Mouse (Mus musculus) mesoderm, embryonic 11.5 days (tissue): ENCODE measurements at regions not wholly inside any gene's neighbourhood (a gene's known extent, or its start where the extent isn't known, plus 50 kb on each side); places are given as distances from the start of the nearest gene placed in this dataset.
A peak's percentile ranks its signal among the peaks of the same experiment; 100 is the strongest.

Experiments used
- DNase-seq: peaks from one replicate; pipeline ENCODE4 v3.0.0-alpha.2; 2012; ENCODE audit warnings: low read depth, low spot score

DNA sequence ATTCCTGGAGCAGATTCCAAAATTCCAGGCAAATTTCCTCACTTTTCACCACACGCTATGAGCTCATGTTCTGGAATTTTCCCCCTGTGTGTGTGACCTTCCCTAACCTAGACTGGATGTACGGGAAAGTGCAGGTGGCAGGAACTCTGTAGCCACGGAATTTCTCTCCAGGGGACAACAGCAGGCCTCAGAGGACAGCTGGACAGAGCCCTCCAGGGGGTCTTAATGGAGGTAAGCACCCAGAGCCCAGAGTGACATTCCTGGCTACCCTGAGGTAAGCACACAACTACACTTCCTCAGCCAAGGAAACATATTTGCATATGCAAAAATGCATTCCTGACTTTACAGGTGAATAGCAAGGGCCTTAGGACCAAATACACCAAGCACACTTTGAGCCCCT is 135.8 kb downstream of the Fam43a start:
- no peak for DNase-seq

DNA sequence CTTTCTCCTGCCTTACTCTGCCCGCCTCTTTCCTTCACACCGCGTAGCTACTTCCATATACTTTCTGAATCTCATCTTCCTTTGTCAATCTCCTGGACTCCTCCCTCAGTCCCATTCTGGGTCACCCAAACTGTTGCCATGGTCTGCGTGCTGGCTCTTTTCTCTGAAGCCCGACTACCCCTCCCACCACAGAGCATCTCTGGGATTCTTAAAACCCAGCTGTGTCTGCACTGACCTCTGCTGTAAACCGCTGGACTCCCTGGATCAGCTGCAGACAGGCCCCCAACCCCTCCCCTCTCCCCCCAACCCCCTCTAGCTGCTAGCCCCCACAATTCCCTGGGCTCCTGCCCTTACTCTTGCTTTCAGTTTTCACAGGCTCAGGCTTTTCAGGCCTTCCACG is 136.4 kb downstream of the Fam43a start:
- DNase-seq: no peak

DNA sequence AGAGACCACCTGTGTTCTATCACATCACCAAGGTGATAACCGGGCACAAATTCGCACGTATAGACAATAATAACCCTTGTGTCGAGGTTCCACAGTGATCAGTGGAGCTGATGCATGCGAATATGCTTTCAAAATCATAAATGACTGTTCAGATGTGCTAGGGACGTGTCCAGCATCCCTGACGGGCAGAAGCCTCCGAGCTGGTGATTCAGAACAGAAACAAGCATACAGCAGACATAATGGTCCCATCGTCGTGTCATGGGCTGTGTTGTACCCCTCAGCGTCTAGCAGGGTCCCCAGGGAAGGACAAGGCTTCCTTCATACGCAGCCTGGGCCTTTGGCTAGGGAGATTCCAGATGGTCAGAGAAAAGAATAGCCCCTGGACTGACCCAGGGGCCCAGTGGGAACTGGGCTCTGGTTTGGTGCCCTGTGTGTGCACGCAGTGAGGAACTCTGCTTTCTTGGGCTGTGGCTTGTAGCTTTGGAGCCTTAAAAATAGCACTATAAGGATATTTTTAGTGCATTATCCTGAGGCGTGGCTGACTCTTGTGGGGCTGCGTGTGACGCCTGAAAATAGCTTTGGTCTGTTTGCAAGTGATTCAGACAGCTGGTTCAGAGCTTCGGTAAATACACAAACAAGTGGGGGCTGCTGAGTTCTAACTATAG is 137.3 kb downstream of the Fam43a start:
- no peak for DNase-seq

DNA sequence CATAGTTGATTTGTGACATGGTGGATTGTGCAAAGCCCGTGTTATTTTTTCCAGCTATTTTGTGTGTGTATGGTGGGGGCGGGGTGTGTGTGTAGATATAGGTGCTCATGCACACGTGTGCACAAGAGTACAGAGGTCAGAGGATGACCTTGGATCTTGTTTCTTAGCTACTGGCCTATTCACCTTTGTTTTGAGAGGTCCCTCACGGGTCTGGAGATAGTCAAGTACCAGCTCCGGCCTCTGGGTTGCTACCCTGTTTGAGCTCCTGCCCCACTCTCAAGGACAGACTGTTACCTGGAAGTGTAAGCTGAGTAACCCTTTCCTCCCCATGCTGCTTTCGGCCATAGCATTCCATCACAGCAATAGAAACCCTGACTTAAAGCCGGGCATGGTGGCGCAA is 138.0 kb downstream of the Fam43a start:
- DNase-seq: no peak

DNA sequence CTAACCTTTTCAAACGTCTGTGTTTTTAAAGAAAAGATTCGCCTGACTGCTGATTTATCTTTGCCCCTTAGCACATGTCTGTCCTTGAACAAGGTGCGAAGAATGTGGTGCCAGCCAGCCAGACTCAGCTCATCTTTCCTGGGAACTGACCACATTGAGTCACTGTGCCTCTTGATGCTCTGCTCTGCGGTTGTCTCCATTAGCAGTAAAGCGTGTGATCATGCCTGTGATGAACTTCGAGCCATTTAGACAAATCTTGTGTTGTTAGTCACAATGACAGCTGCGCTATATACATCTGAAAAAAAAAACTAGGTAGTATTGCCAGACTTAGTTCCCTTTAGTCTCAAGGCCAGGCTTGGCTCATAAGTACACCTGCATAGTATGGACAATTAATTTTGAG is 140.1 kb downstream of the Fam43a start:
- no peak for DNase-seq

DNA sequence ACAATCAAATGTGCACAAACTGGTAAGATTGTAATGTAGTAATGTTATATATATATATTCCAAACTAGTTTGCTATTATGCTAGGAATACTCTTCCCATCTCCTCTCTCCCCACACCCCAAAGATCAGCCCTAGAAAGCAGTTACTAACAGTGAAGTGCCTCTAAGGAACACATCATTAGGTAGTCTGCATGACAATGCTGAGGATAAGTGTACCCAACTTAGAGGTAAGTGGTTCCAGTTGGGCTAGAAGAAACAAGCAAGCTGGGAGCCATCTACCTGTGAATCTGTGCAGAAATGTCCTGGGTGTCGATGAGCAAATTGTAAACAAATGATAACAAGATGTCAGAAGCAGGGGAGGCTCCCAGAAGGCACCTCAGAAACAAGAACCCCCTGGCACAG is 141.7 kb downstream of the Fam43a start:
- DNase-seq: no peak

DNA sequence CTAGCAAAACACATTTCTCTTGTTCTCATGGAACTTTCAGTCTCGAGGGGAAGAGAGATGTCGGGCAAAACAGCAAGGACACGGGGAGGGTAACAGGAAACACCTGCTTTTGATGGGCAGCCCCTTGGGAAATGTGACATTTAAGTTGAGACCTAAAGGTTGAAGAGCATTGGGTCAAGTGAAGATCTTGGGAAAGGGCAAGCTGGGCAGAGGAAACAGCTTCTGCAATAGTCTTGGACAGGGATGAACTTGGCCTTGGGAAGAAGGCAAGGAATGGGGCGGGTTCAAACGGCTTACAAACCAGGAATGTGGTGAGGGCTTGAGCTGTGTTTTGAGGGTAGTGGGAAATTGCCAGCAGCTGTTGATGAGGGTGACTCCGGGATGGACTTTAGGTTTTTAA is 143.0 kb downstream of the Fam43a start:
- DNase-seq: no peak

DNA sequence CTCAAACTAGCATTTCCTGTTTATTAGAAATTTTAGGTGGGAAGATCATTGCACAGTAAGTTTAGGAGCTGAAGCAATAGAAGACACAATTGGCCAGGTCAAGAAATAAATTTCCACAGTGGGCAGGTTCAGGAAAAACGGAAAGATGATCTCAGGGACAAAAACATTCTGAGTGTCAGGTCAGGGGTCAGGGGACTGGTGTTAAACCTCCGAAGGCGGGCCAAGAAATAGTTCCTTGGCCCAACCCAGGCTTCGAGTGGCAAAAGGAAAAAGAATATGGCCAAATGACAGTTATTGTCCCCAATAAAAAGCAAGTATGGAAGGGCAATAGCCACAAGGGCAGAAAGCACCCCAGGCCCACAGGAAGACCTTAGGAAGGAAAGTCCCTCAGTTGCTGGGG is 144.0 kb downstream of the Fam43a start:
- no peak for DNase-seq

DNA sequence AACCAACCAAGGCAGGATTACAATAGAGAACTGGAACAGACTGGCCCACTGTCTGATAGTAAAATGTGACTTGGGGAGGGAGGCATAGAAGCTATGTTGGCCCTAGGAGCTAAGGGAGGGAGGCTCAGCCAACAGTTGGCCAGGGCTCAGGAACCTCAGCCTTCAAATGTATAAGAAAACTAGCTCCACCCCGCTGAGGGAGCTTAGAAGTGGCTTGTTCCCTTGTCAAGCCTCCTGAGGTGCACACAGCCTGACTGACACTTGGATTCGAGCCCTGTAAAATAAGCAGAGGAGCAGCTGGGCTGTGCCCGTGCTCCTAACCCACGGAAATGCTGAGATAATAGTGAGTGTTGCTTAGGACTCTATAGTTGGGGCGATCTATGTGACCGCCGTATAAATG is 144.7 kb downstream of the Fam43a start:
- no peak for DNase-seq

DNA sequence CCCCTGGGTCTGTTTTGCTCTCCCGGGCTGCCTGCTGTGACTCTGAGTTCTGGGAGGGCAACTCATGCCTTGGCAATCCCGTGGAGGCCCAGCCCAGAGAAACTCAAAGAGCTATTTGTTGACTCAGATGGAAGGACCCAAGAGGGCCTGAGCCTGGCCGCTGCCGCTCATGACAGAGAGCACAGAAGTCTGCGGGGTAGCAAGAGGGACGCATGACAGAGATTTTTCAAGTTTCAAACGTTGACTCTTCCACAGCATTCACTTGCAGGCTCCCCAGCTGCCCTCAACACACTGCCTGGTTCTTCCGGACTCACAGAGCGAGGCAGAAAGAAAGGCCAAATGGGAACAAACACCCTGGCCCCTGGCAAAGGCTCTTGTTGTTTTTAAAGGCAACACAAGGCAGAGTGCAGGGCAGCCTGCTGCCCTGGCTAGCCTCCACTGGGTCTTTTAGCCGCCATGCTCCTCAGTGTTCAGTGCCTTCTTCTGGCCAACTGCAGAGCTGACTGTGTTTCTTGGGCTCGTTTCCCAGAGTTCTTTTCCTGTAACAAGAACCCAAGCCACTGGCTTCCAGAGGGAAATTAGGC is 146.2 kb downstream of the Fam43a start:
- peak; percentile 54 for DNase-seq

DNA sequence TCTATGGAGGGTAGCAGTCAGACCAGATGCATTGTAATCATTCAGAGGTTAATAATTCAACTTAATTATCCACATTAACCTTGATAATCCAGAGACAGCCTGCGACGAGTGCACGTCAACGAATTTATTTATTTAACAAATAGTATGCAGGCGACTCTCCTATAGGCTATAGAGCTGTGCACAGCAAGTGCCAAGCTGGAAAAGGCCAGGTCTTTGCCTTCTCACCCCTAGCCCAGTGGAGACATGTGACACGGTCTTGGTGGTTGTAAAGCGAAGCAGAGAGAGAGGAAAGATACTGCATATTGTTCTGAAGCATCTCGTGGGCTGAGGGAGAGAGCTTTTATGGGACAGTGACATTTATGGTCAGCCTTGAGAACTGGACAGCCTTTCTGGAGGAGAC is 146.7 kb downstream of the Fam43a start:
- DNase-seq: no peak

DNA sequence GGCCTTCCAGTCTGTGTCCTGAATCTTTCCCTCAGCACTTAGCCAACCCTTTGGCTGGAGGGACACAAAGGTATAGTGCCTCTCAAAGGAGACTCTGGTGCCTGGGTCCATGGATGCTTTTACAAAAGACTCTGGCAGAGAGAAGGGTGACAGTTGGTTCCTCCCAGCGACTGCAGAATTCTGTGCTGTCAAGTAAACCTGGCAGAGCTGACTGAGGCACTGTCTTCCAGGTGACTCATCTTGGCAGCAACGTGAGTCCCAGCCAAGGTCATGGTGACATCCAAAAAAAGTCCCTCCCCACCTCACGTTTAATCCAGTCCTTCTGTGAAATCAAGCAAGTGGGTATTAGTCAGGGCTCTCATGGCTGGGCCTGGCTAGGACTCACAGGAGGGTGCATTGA is 150.3 kb downstream of the Fam43a start:
- no peak for DNase-seq

DNA sequence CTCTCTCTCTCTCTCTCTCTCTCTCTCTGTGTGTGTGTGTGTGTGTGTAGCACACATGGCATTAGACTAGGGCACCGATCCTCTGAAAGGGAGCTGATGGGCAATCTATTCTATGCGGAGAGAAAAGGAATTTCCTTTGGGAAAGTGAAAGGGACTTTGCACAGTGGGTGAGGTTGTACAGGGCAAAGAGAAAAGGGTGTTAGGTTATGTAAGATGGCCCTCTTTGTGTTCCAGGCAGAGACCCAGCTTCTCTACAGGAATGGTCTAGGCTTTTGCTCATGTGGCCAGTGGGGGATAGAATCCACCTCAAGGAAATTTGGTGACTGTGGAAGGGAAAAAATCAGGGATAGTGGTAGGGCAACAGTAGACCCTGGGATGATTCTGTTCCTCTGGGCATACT is 156.2 kb downstream of the Fam43a start:
- DNase-seq: no peak

DNA sequence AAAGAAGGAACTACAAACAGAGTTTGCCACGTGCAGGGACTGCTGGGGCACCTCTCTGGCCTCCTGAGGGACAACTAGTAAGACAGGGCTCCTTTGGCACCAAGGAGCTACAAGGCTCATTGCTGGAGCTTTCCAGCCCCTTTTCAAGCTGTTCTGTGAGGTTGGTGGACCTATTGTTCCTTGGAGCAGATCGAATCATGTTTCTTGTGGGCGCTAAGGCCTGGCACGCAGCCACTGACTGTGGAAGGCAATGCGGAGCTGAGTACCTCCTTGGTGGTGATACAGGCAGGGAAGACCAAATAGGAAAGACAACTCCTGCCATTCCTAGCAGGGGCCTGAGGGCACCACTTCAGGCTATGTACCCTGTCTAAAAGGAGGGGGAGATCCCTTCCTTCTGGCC is 157.2 kb downstream of the Fam43a start:
- DNase-seq: no peak

DNA sequence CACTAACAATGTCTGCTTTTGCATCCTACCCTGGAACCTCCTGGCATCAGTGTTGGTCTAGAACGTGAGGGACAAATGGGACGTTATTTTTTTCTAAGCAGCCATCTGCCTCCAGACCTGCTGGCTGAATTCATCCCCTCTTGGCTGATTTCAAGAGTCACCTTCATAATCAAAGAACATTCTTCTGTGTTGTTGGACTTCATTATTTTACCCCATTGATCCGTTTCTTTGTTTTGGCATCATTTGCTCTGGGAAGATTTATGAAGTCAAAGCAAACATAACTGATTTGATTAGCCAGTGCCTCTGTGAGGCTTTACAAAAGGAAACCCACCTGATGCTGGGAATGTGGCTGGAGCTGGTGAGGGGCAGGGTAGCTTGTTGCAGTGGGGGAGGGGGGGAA is 158.0 kb downstream of the Fam43a start:
- DNase-seq: no peak

DNA sequence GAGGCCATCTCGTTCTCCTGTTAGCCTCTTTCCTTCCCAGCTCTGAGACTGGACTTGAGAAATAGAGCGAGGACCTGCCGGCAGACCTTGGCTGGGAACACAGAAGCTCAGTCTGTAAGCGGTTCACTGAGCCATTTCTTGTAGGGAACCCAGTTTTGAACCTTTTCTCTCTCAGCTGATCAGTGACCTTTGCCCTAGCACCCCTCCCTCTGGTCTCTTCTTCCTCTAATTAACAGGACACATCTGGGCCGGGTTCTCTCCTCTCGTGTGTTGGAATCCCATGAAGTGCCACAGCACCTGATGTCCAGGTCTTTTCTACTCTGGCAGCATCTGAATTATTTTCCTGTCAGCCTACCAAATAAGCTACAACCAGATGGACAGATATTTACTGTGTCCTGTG is 158.5 kb downstream of the Fam43a start:
- DNase-seq: no peak

DNA sequence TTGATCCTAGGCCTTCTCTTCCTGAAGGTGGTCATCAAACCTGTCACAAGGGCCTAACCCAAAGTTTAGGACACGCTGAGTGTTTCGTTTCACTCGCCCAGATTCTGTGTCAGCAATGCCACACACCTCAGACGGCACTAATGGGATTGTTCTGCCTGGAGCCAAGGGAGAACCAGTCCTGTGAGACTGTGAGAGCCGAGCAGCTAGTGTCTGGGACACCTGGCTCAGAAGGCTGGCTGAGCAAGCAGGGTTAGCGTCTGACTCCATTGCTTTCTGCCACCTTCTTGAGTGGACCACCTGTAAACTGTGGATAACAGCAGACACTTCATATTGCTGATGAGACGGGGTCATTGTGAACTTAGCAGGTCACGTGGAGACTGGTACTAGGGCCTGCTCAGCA is 160.0 kb downstream of the Fam43a start:
- no peak for DNase-seq

DNA sequence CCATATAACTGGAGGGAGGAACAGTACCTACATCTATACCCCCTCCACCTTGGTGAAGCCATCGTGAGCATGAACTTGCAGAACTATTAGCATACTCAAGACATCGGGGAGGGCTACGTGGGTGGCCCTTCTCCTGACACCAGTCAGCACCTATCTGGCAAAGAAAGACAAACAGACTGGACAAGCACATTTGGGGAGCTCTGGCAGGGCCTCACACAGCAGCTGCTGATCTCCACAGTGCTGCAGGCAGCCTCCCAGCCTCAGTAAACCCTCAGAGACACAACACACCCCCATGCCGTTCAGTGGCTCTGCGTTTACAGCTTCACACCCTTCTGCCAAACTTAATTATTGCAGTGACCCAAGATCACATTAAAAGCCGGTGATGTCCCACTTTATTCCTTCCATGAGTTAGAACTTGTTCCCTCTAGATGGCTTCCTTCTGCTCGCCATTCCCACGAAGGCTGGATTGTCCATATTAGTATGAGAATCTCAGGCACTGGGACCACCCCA is 161.7 kb downstream of the Fam43a start:
- no peak for DNase-seq

DNA sequence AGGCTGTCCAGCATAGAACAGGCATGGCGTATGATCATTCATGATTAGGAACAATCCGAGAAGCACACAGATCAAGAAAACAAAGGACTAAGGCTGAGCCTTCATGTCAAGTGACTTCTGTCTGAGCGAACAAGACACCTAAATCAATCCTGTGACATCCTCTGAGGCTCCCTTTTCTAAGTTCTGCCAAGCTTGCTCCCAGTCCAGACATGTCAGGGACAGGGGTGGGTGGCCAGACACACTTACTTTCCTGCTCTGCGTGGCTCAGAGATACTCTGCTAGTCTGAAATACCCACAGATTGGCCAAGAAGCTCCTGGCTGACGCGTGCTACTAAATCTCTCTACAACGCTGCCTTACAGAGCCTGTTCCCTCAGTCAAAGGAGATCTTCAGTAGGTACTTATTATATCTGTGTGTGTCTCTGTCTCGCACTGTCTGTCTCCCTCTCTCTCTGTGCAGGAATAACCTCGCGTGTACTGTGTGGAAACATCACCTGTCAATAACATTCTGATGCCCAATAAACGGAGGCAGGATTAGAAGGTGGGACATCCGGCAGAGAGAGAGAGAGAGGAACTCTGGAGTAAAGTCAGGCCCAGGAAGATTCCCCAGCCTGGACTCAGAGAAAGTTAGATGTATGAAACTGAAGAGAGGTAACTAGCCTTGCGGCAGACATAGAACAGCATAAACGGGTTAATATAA is 163.5 kb downstream of the Fam43a start:
- DNase-seq: no peak

DNA sequence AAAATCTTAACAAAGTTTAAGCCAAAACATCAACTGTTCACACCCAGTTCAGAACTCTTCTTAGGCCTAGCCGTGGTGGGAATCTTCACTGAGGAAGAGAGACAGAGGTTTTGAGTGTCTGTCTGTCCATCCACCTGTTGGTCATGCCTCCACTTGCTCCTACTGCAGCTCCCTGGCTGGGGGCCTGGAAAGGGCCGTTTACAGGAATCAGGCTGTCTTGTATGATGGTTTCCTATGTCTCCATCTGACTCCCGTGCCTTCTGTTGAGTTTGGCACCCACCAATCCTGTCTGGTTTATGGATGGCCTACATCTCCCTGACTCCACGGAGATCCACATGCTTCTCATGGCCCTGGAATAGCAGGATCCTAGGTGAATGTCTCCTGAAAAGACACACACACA is 166.1 kb downstream of the Fam43a start:
- DNase-seq: no peak

DNA sequence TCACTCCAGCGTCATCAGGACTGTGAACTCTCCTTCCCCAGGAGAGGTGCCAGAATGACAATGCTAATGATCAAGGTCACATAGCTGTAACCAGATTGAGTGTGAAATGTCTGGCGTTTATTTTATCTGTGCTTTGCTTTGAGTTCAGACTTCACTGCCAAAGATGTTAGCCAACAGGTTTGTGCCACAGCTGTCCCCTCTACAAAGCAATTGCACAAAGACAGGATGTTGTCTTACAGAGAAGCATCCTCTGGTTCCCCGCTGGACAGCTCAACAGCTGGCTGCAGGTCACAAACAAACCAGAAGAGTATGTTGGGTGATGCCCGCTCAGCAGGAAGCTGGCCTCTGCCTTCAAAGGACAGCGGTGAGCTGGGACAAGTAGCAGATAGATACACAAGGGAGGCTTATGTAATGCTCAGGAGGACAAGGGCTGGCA is 169.5 kb downstream of the Fam43a start:
- no peak for DNase-seq

DNA sequence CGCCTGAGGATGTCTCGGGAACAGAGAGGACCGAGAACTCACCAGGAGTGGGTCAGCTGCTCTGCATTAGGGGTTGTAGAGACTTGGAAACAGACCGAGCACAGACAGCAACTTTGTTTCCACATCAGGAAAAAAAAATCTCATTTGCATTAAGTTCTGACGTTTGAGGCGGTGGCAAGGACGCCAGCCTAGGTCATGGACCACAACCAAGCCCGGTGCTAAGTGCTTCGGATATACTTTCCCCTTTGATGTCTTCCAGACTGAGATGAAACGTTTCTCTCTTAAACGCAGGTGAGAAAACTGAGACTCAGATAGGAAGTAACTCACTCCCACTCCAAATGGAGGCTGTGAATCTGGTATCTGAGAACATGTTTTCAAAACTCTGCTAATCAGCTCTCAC is 169.9 kb downstream of the Fam43a start:
- no peak for DNase-seq

DNA sequence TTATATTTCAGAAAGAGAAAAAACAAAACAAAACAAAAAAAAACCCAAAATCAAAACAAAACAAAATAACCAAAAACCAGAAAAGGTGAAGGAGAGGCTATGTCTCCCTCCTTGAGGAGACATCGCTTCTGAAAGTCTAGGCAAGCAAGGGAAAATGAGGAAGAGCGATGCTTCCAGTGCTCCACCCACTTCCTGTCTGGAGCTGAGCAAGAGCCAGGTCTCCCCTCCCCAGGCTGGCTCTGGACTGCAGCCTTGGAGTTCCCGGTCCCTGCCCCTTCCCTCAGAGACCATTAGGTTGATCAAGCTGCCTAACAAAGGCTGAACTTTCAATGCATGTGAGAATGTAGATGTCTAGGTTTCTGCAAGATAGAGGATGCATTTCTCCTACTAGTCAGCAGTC is 173.3 kb downstream of the Fam43a start:
- DNase-seq: no peak
